In genomic region chr11:69955618-69956017, GRCm38 (mm10) we compare ENCODE assay signal across 7 mouse cellular contexts. TPM values are rescaled to one million over a fixed set of nuclear protein-coding genes. Genes with fewer than 3 reads are reported as not detected.
"Had no signal": no experiment of that assay in that cellular context is flagged by ENCODE, and none has a peak within 500 bp of the region (broad histone marks: within the 10 kb centered on the region; RNA-seq: fewer than 3 reads in every experiment).

No protein-coding gene starts in this region.

RNA-seq across cellular contexts. Expression of gene Slc2a4, which starts 7.6 kb away (rescaled TPM):
- total RNA-seq: monocyte, adult 5-6 weeks; neutrophil, adult 5-6 weeks had no signal

RNA-seq across cellular contexts. Expression of gene Cldn7, which starts 9.0 kb away (rescaled TPM):
- total RNA-seq: megakaryocyte, adult 5-6 weeks; midbrain, postnatal 0 days; monocyte, adult 5-6 weeks had no signal
- polyA plus RNA-seq: macrophage had no signal

RNA-seq across cellular contexts. Expression of gene Ybx2, which starts 20.0 kb away (rescaled TPM):
- total RNA-seq: megakaryocyte, adult 5-6 weeks; monocyte, adult 5-6 weeks; neutrophil, adult 5-6 weeks had no signal
- polyA plus RNA-seq: liver, embryonic 15.5 days; liver, postnatal 0 days; macrophage had no signal
